Mouse (Mus musculus) megakaryocyte, embryonic 14.5 days (primary cell): Measurements from ENCODE around the gene Pnpla1. TPM values are rescaled to one million over a fixed set of nuclear protein-coding genes. Genes with fewer than 3 reads are reported as not detected.
"Not testable (repeated sequence)": the region's sequence is repeated elsewhere in the genome, so short reads cannot be mapped to it uniquely, and the experiment has no call there.

Experiments
- H3K27me3 ChIP-seq: replicated peaks from 2 replicates; pipeline ENCODE3; 2012; ENCODE audit warnings: inconsistent platforms
- H3K36me3 ChIP-seq: replicated peaks from 2 replicates; pipeline ENCODE3; 2012; ENCODE audit warnings: low read length, inconsistent platforms, mixed read lengths
- H3K4me1 ChIP-seq: 2 replicates; pipeline ENCODE4 v1.6.1; 2012; ENCODE audit warnings: inconsistent platforms
- H3K4me3 ChIP-seq: replicated peaks from 2 replicates; pipeline ENCODE3; 2012; ENCODE audit warnings: moderate library complexity, mild to moderate bottlenecking, inconsistent platforms
- H3K9me3 ChIP-seq: 2 replicates; pipeline ENCODE4 v1.6.1; 2012; ENCODE audit warnings: inconsistent platforms
- FLI1 ChIP-seq: IDR thresholded peaks from 2 replicates; pipeline ENCODE4 v1.6.1; 2012; ENCODE audit warnings: low read length, inconsistent platforms, mixed read lengths
- GATA1 ChIP-seq: IDR thresholded peaks from 3 replicates; pipeline ENCODE4 v1.6.1; 2012; ENCODE audit warnings: mixed read lengths, low read length, inconsistent platforms, borderline replicate concordance
- polyA plus RNA-seq: library from polyadenylated mRNA; stranded (reverse); fragments of >175 nt; gene quantifications from 2 replicates; pipeline ENCODE4 v1.2.3, GENCODE M21; 2012; ENCODE audit warnings: low replicate concordance; ENCODE audit not compliant: insufficient read depth

Pnpla1 gene
- polyA plus RNA-seq, result 0.10 TPM in 1 of 2 replicates, not detected in the other

DNA sequence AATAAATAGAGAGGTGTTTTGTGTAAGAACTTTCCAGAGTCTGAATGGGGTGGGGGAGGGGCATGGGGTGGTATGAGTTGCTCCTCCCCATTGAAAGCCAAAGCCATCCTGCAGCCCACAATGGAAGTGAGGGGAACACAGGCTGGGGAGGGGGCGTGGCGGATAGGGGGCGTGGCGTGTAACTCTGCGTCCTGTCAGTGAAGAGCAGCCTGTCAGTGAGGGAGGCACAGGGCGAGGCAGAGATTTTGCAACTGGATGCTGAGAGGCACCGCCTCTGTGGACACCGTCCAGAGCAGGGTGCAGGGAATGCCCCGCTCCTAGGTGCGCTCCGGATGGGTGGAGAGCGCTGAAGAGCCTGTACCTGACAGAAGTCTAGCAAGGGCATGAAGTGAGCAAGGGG is at the start of gene Pnpla1:
Gene Pnpla1, plus strand, starts transcription at position 207 of the 400 bp plus-strand sequence.
- H3K27me3 ChIP-seq, result peaks cover 47% of the 10 kb centered on the region
- H3K9me3 ChIP-seq, result peaks cover 17% of the 10 kb centered on the region
- H3K4me1 ChIP-seq, result peaks cover 10% of the 10 kb centered on the region
- no peak within 1 kb of the TSS for H3K4me3 ChIP-seq
- H3K36me3 ChIP-seq, result no peaks in the 10 kb centered on the region
- TF ChIP-seq FLI1 (no peak), GATA1 (no peak)

DNA sequence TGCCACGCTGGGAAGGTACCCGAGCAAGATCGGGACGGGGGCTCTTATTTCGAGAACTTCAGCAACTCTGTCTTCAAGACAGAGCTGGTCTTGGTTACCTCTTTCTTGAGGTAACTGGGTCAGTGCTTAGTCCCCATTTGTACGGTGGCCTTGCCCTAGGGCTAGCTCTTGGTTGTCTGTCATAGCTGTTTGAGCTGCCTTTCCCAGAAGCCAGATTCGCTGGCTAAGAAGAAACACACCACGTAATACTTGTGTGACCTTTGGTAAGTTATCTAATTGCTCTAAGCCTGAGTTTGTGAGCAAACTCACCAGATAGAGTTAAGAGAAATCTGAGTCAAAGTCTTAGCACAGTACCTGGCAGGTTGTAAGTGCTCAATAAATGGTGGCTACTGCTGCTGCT is 49.5 kb upstream of the Pnpla1 start:
- no peak overlapping the region for H3K4me3 ChIP-seq
- peaks cover 10% of the 10 kb centered on the region for H3K4me1 ChIP-seq
- H3K9me3 ChIP-seq, result no peaks in the 10 kb centered on the region
- H3K27me3 ChIP-seq, result no peaks in the 10 kb centered on the region
- TF ChIP-seq FLI1 (no peak), GATA1 (no peak)
- peaks cover 57% of the 10 kb centered on the region for H3K36me3 ChIP-seq

DNA sequence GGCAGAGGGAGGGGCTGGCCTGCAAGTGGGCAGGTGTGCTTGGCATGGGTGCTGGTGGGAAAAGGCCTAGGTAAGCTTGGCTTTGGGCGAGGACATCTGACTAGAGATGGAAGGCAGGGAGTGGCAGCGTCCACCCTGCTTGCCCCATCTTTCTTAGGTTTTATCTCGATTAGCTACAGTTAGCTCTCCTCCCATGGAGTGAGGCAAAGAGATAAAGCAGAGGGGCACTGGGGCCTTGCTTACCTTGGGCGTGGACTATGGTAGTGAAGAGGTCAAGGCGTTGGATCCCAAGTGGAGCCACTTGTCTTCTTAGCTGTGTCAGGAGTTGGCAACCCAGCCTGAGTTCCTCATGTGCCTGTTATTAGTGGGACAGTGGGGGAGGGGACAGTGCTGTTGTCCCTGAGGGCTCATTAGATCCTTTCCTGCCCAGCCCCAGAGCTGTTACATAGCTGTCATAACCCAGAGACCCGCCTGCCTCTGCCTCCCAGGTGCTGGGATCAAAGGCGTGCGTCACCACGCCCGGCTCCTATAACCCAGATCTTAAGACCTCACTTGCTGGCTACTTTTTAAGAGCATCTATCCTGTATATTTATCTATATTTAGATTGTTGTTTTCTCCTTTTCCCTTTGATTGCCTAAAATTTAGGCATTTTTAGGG is 48.9 kb upstream of the Pnpla1 start:
- Histone ChIP-seq H3K36me3 (peaks cover 63% of the 10 kb centered on the region), H3K4me3 (no peak overlapping the region), H3K9me3 (no peaks in the 10 kb centered on the region), H3K4me1 (peaks cover 10% of the 10 kb centered on the region), H3K27me3 (no peaks in the 10 kb centered on the region)
- TF ChIP-seq GATA1 (no peak), FLI1 (no peak)

DNA sequence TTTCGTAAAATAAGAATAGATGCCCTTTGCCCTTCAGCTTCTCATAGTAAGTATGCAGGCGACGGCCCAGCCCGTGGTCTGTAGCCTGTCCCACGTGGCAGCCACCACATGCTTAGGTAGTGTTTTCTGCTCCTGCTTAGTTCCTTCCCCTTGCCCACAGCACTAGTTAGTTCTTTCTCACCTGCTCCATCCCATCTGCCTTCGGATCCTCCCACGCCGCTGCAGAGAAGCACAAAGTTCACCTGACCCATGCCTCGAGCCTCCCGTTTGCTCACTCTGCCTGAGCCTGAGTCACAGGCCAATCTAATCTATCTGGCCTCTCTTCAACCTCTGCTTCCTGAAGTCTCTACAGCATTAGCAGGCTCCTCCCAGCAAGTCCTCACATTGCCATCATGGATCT is 45.9 kb upstream of the Pnpla1 start:
- Histone ChIP-seq H3K4me1 (peaks cover 26% of the 10 kb centered on the region), H3K9me3 (no peaks in the 10 kb centered on the region), H3K4me3 (no peak overlapping the region), H3K36me3 (peaks cover 65% of the 10 kb centered on the region), H3K27me3 (no peaks in the 10 kb centered on the region)
- no peak for TF ChIP-seq FLI1
- no peak for TF ChIP-seq GATA1

DNA sequence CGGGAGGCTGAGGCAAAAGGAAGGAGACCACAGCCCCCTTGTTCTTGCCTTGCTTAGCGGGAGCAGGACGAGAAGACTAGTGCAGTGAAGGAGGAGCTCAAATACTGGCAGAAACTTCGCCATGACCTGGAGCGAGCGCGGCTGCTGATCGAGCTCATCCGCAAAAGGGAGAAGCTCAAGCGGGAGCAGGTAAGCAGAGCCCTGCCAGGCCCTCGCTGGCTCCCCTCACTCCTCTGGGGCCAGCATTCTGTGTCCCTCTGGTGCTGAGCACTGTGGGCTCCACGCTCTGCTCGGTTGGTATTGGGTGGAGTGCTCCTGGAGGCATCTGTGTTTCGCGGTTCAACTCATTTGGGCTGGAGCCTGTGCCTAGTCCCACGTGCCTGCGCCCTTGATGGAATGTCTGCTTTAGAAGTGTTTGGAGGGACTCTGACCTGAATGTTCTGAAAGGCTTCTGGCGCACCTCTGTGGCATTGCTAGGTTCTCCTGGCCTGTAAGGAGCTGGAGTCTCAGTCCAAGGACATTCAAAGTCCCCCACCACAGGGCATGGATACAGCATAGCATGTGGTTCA is 43.6 kb upstream of the Pnpla1 start:
- Histone ChIP-seq H3K27me3 (no peaks in the 10 kb centered on the region), H3K4me1 (peaks cover 27% of the 10 kb centered on the region), H3K4me3 (no peak overlapping the region), H3K36me3 (peaks cover 73% of the 10 kb centered on the region), H3K9me3 (no peaks in the 10 kb centered on the region)
- no peak for TF ChIP-seq FLI1
- no peak for TF ChIP-seq GATA1

DNA sequence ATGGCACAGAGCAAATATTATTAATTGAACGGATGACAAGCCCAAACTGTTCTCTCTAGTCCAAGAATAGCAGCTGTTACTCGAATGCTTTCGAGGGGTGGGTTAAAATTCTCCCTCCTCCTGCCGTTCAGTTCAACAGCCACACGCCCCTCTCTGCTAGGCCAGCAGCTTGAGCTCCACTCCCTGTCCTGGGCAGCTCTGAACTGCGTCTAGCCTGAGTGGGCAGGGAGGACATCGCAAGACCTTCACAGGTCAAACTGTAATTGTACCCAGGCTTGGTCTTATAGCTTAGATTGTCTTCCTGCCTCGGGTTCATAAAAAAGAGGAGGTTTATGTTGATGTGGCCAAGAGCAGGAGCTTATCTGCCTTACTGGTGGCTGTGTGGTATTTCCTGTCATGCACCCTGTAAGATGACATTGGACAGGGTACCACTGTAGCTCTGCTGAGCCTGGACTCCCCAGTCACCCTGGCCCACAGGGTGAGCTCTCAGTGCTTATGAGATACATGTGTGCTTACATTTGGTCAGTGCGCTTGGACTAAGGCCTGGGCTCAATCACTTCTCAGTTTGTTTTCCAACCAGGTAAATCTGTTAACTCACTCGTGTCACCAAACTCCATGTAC is 42.7 kb upstream of the Pnpla1 start:
- Histone ChIP-seq H3K4me3 (no peak overlapping the region), H3K36me3 (peaks cover 70% of the 10 kb centered on the region), H3K27me3 (no peaks in the 10 kb centered on the region), H3K4me1 (peaks cover 27% of the 10 kb centered on the region), H3K9me3 (no peaks in the 10 kb centered on the region)
- TF ChIP-seq FLI1 (no peak), GATA1 (no peak)

DNA sequence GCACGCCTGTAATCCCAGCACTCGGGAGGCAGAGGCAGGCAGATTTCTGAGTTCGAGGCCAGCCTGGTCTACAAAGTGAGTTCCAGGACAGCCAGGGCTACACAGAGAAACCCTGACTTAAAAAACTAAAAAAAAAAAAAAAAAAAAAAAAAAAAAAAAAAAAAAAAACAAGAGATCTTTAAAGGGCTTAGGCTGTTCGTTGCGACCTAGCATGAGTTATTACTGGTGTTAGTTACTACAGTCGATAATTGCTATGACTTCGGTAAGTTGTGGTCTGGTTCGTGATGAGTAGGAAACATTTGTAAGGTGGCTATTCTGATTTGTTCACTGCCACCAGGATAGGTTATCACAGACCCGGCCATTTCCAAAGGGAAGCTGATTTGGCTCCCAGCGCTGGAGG is 41.9 kb upstream of the Pnpla1 start:
- not testable (repeated sequence) for H3K4me3 ChIP-seq, H3K27me3 ChIP-seq, H3K9me3 ChIP-seq
- Histone ChIP-seq H3K4me1 (peaks cover 27% of the 10 kb centered on the region), H3K36me3 (peaks cover 72% of the 10 kb centered on the region)

DNA sequence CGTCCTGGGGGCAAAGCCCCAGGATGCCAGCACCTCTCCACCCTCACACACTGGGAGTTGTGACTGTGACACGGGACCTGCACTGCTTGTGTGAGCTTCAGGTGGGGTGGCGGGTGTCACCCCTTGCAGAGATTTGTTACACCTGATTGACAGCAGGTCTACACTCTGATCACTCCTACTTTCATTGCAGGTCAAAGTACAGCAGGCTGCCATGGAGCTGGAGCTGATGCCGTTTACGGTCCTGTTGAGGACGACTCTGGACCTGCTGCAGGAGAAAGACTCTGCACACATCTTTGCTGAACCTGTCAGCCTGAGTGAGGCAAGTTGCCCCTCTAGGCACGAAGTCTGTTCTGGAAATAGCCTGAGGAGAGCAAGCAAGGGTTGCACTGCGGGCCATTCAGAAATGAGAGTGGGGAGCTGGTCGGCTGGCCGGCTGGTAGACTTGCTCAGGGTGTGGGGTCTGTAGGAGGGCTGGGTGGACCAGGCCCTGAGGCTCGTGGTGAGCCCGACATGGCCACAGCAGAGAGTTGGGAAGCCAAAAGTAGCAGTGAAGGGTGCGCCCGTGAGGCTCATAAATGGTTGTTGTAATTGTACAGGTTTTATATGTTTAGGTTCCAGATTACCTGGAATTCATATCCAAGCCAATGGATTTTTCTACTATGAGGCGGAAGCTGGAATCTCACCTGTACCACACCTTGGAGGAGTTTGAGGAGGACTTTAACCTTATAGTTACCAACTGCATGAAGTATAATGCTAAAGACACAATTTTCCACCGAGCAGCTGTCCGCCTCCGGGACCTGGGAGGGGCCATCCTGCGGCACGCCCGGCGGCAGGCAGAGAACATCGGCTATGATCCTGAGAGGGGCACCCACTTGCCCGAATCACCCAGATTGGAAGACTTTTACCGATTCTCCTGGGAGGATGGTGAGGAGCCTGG is 41.1 kb upstream of the Pnpla1 start:
- Histone ChIP-seq H3K36me3 (peaks cover 80% of the 10 kb centered on the region), H3K9me3 (no peaks in the 10 kb centered on the region), H3K27me3 (no peaks in the 10 kb centered on the region), H3K4me3 (no peak overlapping the region), H3K4me1 (peaks cover 27% of the 10 kb centered on the region)
- TF ChIP-seq GATA1 (no peak), FLI1 (no peak)

DNA sequence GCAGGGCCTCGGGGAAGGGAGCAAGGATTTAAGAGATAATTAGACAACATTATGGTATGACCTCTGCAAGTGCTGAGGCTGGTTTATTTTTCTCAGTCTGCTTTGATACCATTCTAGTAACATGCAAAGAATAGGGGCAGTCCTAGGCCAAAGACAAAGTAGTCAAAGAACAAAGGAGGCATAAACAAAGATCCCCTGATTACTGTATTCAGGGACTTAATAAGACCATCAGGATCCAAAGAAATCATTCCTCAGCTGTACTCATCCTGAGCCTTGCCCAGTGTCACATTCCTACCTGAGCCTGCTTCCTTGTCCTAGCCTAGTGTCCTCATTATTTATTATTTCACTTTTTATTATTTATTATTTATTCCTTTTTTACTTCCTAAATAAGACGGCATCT is 38.0 kb upstream of the Pnpla1 start:
- Histone ChIP-seq H3K36me3 (peaks cover 89% of the 10 kb centered on the region), H3K9me3 (no peaks in the 10 kb centered on the region), H3K4me3 (no peak overlapping the region), H3K27me3 (no peaks in the 10 kb centered on the region), H3K4me1 (peaks cover 16% of the 10 kb centered on the region)
- TF ChIP-seq GATA1 (no peak), FLI1 (no peak)
